Mouse (Mus musculus) thymus, postnatal 4 days (tissue): Measurements from ENCODE around the gene H2-T24.
A peak's percentile ranks its signal among the peaks of the same experiment; 100 is the strongest.
"Not testable (repeated sequence)": the region's sequence is repeated elsewhere in the genome, so short reads cannot be mapped to it uniquely, and the experiment has no call there.

ENCODE experiments used
- DNase-seq: peaks from one replicate; pipeline ENCODE4 v3.0.0; 2021

H2-T24 gene

GRCm38 (mm10) chr17:36023710-36024654, 3.6 kb upstream of the H2-T24 start:
- DNase-seq, result no peak

DNA sequence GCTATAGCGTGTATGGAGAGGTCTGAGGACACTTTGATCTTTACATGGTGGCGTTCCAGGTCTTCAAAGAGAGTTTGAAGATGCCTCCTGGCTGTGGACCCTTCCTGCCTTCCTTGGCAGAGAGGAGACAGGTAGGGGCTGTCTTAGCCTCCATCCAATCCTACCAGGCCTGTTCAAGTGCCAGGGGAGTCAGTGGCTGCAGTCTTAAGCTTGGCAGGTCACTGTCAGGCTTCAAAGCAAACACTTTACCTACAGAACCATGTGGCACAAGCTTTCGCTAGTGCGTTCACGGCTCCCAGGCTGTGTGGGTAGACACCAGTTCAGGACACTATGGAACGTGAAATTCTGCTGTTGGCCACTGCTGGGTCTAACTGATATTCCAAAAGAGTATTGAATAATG, 2.6 kb upstream of the H2-T24 start:
- no peak for DNase-seq

DNA sequence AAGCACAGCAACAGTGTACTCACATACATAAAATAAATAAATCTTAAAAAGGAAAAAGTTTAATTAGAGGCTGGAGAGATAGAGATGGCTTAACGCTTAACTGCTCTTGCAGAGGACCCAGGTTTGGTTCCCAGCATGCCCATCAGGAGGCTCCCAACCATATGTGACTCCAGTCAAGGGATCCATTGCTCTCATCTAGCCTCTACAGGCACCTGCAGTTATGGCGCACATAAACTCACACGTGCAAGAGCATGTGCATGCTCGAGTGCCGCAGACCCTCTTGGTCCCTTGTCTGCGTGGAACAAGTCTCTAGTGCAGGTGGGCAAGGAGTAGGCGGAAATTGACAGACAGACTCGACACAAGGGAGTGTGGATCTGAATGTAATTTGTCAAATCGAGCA, 1.7 kb upstream of the H2-T24 start:
- DNase-seq, result no peak

DNA sequence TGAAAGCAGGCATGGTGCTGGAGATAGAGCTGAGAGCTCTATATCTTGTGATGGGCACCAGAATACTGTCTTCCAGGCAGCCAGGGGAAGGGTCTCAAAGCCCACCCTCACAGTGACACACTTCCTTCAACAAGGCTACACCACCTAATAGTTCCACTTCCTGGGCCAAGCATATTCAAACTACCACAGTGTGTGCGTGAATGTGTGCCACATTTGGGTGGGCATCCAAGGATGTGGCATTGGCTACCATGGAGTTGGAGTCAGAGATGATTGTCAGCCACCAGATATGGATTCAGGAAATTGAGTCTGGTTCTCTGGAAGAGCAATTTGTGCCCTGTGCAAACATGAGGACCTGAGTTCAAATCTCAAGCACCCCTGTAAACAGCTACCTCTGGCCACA, 949 bp upstream of the H2-T24 start:
- no peak for DNase-seq

DNA sequence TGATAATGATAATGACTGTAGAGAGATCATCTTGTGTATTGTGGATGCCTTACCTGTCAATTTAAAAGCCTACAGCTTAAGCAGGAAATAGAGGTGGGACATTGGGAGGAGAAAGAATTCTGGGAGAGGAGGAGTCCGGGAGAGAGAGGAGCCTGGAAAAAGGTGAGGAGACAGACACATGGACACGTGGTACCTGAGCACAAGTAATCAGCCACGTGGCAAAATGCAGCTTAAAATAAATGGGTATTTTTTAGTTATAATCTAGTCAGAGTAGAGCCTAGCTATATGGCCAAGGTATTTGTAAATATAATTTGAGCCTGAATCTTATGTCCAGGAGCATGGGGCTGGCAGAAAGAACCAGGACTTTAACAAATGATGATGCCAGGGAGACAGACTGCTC, 841 bp downstream of the H2-T24 start:
- no peak for DNase-seq

GRCm38 (mm10) chr17:36018979-36019378, 1.4 kb downstream of the H2-T24 start:
- DNase-seq, result no peak

DNA sequence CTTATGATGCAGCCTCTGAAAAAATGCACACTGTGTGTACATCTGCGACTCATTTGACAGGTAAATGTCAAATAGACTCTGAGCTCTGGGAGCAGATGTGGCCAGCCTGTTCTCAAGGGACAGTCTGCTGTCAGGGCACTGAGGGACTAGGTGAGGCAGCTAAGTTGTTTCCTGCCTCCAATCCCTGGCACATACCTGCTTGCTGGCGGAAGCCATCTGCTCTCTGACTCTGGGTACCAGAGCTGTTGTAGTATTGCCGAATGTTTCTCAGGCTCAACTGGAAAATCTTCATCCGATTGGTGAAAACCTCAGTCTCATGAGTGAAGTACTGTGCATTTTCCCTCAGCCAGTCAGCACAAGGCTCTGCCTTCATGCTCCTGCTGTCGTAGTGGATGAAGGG, 3.3 kb downstream of the H2-T24 start:
- no peak for DNase-seq

GRCm38 (mm10) chr17:36014977-36015376, 5.4 kb downstream of the H2-T24 start:
- no peak for DNase-seq

DNA sequence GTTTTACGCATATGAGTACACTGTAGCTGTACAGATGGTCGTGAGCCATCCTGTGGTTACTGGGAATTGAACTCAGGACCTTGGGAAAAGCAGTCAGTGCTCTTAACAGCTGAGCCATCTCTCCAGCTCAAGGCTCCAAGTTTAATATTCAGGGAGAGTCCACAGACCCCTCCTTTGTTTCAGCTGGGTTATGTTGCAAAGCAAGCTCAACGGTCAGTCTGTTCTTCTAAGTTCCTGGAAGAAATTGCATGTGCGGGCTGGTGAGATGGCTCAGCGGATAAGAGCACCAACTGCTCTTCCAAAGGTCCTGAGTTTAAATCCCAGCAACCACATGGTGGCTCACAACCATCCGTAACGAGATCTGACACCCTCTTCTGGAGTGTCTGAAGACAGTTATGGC, 16.0 kb downstream of the H2-T24 start:
- not testable (repeated sequence) for DNase-seq

GRCm38 (mm10) chr17:36003331-36003730, 17.0 kb downstream of the H2-T24 start:
- DNase-seq, result no peak

DNA sequence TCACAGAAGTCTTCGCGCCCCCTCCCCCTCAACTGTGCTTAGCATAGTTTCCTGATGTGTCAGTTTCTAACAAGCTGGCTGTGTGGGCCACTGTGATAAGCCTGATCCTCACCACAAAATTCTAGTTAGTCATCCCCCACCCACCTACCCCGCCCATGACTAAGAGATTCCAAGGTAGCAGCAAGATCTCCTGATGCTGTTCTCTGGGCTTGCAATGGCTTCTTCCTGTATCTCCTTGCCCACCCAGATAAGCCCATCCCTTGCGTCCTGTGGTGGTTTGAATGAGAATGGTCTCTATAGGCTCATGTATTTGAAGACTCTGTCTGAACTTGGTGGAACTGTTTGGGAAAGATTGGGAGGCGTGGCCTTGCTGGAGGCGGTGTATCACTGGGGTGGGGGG, 18.4 kb downstream of the H2-T24 start:
- no peak for DNase-seq

GRCm38 (mm10) chr17:36001121-36001897, 19.1 kb downstream of the H2-T24 start:
- peak; percentile 55 for DNase-seq

DNA sequence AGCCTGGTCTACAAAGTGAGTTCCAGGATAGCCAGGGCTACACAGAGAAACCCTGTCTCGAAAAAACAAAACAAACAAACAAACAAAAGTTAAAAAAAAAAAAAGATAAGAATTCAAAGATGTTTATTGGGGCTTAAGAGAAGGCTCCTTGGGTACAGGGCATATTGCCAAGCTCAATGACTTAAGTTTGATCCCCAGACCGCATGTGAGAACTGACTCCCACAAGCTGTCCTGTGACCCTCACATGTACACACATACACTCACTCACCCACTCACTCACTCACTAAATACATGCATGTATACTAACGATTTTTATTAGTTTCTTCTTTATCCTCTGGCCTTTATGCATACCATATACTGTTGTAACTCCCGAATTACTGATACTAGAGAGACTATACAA, 20.0 kb downstream of the H2-T24 start:
- no peak for DNase-seq

DNA sequence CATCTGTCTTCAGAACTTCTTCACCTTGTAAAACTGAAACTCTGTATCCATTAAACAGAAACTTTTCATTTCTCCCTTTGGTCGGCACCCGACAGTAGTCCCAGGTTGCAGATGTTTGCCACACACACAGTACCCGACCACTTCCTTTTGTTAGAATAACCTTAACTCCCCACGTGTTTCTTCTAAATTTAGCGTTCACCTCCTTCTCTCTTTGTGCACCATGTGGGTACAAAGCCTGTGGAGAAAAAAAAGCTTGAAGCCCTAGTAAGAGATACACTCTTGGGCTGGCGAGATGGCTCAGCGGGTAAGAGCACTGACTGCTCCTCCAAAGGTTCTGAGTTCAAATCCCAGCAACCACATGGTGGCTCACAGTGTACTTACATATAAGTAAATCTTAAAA, 21.0 kb downstream of the H2-T24 start:
- peak; percentile 71 for DNase-seq

GRCm38 (mm10) chr17:35998545-35999305, 21.6 kb downstream of the H2-T24 start:
- peak; percentile 52 for DNase-seq

GRCm38 (mm10) chr17:35997713-35998510, 22.4 kb downstream of the H2-T24 start:
- peak; percentile 68 for DNase-seq

GRCm38 (mm10) chr17:35996949-35997348, 23.4 kb downstream of the H2-T24 start:
- peak; percentile 98 for DNase-seq

DNA sequence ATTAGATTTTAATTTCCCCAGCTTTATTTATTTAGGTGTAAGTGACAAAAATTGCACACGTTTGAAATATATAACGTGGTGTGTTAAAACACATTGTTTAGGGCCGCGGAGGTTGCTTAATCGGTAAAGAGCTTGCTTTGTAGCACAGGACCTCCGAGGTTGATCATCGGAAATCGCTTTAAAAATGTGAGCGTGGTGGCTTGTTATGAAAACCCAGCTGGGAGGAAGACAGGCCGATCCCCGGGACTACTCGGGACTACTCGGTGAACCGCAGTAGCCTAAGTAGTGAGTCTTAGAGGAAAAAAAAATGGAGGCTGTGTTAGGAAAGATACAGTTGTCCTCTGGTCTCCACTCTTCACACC, 25.5 kb downstream of the H2-T24 start:
- DNase-seq, result peak; percentile 35

- DNase-seq, result peak; percentile 74
These were observed 26.0 kb downstream of the H2-T24 start for GRCm38 (mm10) chr17:35994175-35994878.

DNA sequence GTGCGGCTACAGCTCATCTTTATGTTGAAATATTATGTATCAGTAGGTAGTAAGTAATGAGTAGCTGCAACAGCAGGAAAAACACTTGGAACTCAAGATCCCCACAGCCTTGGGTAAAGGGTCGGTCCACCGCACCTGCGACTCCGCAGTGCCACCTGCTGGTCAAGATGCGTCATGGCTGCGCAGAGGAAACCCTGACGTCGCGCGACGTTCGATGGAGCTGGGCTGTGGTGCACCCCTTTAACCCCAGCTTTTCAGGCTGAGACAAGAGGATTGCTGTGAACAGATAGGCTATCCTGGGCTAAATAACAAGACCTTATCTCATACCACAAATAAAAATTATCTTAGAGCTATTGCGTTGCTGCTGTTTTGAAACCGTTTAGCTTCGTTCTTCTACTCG, 26.7 kb downstream of the H2-T24 start:
- DNase-seq, result peak; percentile 93

- no peak for DNase-seq
These were observed 28.6 kb downstream of the H2-T24 start for GRCm38 (mm10) chr17:35991781-35992180.

GRCm38 (mm10) chr17:35981776-35982175, 38.6 kb downstream of the H2-T24 start:
- no peak for DNase-seq
